Mouse (Mus musculus) liver, embryonic 14.5 days (tissue): ENCODE data around the gene Wdr89.

Experiments used
- CTCF ChIP-seq: IDR thresholded peaks from 2 replicates; pipeline ENCODE4 v1.5.1; 2016; ENCODE audit warnings: antibody characterized with exemption, low read depth, control low read depth
- EP300 ChIP-seq: IDR thresholded peaks from 2 replicates; pipeline ENCODE4 v1.6.1; 2016; ENCODE audit warnings: antibody characterized with exemption, low read depth

- TF ChIP-seq EP300 (no peak), CTCF (no peak)
These were observed 40.2 kb upstream of the Wdr89 start for GRCm38 (mm10) chr12:75709506-75709905.
